8 mouse cellular contexts compared by ENCODE assay signal in the genomic region with DNA sequence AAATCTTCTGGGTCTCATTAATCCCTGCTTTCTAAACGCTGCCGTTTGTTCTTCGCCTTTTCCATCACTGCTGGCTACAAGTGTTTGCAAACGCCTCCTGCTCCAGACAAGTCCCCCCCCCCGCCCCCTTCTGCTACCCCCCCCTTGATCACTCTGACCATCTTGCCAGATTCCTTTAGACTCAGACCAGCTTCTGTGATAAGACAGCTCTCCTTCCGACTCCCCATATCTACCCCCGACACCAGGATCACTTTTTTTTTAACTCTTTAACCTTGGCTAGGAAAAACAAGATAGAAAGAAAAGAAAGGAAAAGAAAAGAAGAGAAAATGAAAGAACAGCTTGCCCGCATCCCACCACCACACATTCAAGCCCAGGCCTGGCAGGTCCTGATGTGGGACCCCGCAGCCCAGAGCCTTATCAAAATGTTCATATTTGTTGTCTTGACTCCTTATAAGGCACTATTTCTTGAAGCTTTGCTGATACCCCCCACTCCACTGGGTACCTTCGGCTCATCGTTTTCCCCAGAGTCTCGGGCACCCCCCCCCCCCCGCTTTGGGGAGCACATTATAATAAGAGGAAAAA. TPM values are rescaled to one million over a fixed set of nuclear protein-coding genes. Genes with fewer than 3 reads are reported as not detected.
A peak's percentile ranks its signal among the peaks of the same experiment; 100 is the strongest.
DNase-seq lines count a peak whose midpoint lies in the region; ATAC-seq and TF ChIP-seq lines count a peak whose summit lies in the region.

No protein-coding gene starts in this region.

- peak overlapping the region; percentile 90 for H3K9ac ChIP-seq in kidney, embryonic 15.5 days
- H3K9ac ChIP-seq in hindbrain, postnatal 0 days (replicated peaks; ENCODE audit: low read length): peak overlapping the region; percentile 96
- H3K9ac ChIP-seq in midbrain, embryonic 15.5 days: peak overlapping the region; percentile 80

- no peak for TF ChIP-seq CTCF in hindbrain, postnatal 0 days (IDR thresholded peaks at IDR 0.05; ENCODE audit: low read depth)

- H3K4me3 ChIP-seq in kidney, embryonic 15.5 days (replicated peaks): peak overlapping the region; percentile 95
- peak overlapping the region; percentile 100 for H3K4me3 ChIP-seq in brown adipose tissue, adult 24 weeks (ENCODE audit: insufficient read depth, low read depth, low read length)
- H3K4me3 ChIP-seq in hindbrain, postnatal 0 days (ENCODE audit: low read length): peak overlapping the region; percentile 95
- H3K4me3 ChIP-seq in midbrain, embryonic 15.5 days: peak overlapping the region; percentile 64

- peak; percentile 27; the same call in 1 of the 2 replicates for ATAC-seq in kidney, embryonic 15.5 days (replicated peaks; ENCODE audit: low FRiP score)
- no peak for ATAC-seq in hindbrain, postnatal 0 days
- no peak for ATAC-seq in midbrain, embryonic 15.5 days (replicated peaks)

- intact Hi-C loops in left cerebral cortex, postnatal 4 days (cut with DNase I): no loop called here

- no peaks in the 10 kb centered on the region for H3K9me3 ChIP-seq in kidney, embryonic 15.5 days (replicated peaks)
- H3K9me3 ChIP-seq in hindbrain, postnatal 0 days (ENCODE audit: low read length): no peaks in the 10 kb centered on the region
- H3K9me3 ChIP-seq in midbrain, embryonic 15.5 days: no peaks in the 10 kb centered on the region

- 4% methylated on average over 13 of the region's 13 CpGs for WGBS in kidney, embryonic 15.5 days
- 5% methylated on average over 13 of the region's 13 CpGs for WGBS in hindbrain, postnatal 0 days
- 4% methylated on average over 13 of the region's 13 CpGs for WGBS in midbrain, embryonic 15.5 days

- peaks cover 30% of the 10 kb centered on the region for H3K4me1 ChIP-seq in kidney, embryonic 15.5 days
- peaks cover 10% of the 10 kb centered on the region; the same call in 1 of the 2 replicates for H3K4me1 ChIP-seq in brown adipose tissue, adult 24 weeks (ENCODE audit: control insufficient read depth, insufficient read depth, insufficient read length, low read length)
- H3K4me1 ChIP-seq in hindbrain, postnatal 0 days (ENCODE audit: insufficient read depth, low read length): peaks cover 8% of the 10 kb centered on the region; the same call in 1 of the 2 replicates
- H3K4me1 ChIP-seq in midbrain, embryonic 15.5 days: peaks cover 28% of the 10 kb centered on the region

- DNase-seq in kidney, adult 11 months: no peak
- DNase-seq in hindbrain, postnatal 0 days (ENCODE audit: low spot score): peak; percentile 19
- DNase-seq in left cerebral cortex, postnatal 4 days: no peak
- no peak for DNase-seq in right cerebral cortex, postnatal 10 days (ENCODE audit: low spot score in 2 of 2)
- DNase-seq in urinary bladder, adult 2 months (ENCODE audit: low spot score): no peak

- H3K27ac ChIP-seq in kidney, embryonic 15.5 days: peak overlapping the region; percentile 89; the same call in 1 of the 2 replicates
- peak overlapping the region; percentile 88 for H3K27ac ChIP-seq in brown adipose tissue, adult 24 weeks (replicated peaks; ENCODE audit: low read depth, low read length)
- peak overlapping the region; percentile 89; the same call in 1 of the 2 replicates for H3K27ac ChIP-seq in hindbrain, postnatal 0 days
- H3K27ac ChIP-seq in midbrain, embryonic 15.5 days: peak overlapping the region; percentile 76

- peaks cover 19% of the 10 kb centered on the region; the same call in 1 of the 2 replicates for H3K27me3 ChIP-seq in kidney, embryonic 15.5 days
- H3K27me3 ChIP-seq in hindbrain, postnatal 0 days (ENCODE audit: insufficient read depth, low read length): no peaks in the 10 kb centered on the region
- H3K27me3 ChIP-seq in midbrain, embryonic 15.5 days (replicated peaks): 0 out of 2 replicates have a peak, but pooled peaks cover 5% of the 10 kb centered on the region

- peak overlapping the region; percentile 92 for H3K4me2 ChIP-seq in kidney, embryonic 15.5 days
- peak overlapping the region; percentile 90 for H3K4me2 ChIP-seq in hindbrain, postnatal 0 days (ENCODE audit: low read depth, low read length)
- peak overlapping the region; percentile 73 for H3K4me2 ChIP-seq in midbrain, embryonic 15.5 days

- no peaks in the 10 kb centered on the region for H3K36me3 ChIP-seq in kidney, embryonic 15.5 days
- H3K36me3 ChIP-seq in hindbrain, postnatal 0 days (ENCODE audit: insufficient read depth, low read length): no peaks in the 10 kb centered on the region
- no peaks in the 10 kb centered on the region for H3K36me3 ChIP-seq in midbrain, embryonic 15.5 days (replicated peaks)

RNA-seq across cellular contexts. Expression of a gene that starts 1.0 kb away (rescaled TPM):
- 19.6 and 19.9 TPM in 2 replicates for polyA plus RNA-seq in kidney, embryonic 15.5 days (2015; fragmentation: Nextera tagmentation; extraction: Ambion mirVana)
- 15.1 and 18.4 TPM in 2 replicates for polyA plus RNA-seq in brown adipose tissue, adult 24 weeks (2012; ENCODE audit: insufficient read depth, insufficient read length, missing spikeins)
- 21.8 and 25.0 TPM in 2 replicates for total RNA-seq in hindbrain, postnatal 0 days (2014; rRNA removed)
- polyA plus RNA-seq in hindbrain, postnatal 0 days (2015; fragmentation: Nextera tagmentation; extraction: Ambion mirVana): 12.5 and 12.8 TPM in 2 replicates
- polyA plus RNA-seq in midbrain, embryonic 15.5 days (2015; fragmentation: Nextera tagmentation; extraction: Ambion mirVana): 20.4 and 20.5 TPM in 2 replicates
- total RNA-seq in left cerebral cortex, postnatal 4 days (2021): 10 to 100 TPM in 1 of 2 experiments, 1 to 10 TPM in 1; 9.6 to 11.8 TPM
- polyA plus RNA-seq in urinary bladder, adult 2 months (2012; rRNA removed): 18.1 and 21.5 TPM in 2 replicates

RNA-seq across cellular contexts. Expression of a gene that starts 9.6 kb away (rescaled TPM):
- polyA plus RNA-seq in kidney, embryonic 15.5 days (2015; fragmentation: Nextera tagmentation; extraction: Ambion mirVana): 3.1 and 3.7 TPM in 2 replicates
- polyA plus RNA-seq in brown adipose tissue, adult 24 weeks (2012; ENCODE audit: insufficient read depth, insufficient read length, missing spikeins): 18.9 and 34.2 TPM in 2 replicates
- 4.1 and 5.5 TPM in 2 replicates for total RNA-seq in hindbrain, postnatal 0 days (2014; rRNA removed)
- 2.5 and 3.3 TPM in 2 replicates for polyA plus RNA-seq in hindbrain, postnatal 0 days (2015; fragmentation: Nextera tagmentation; extraction: Ambion mirVana)
- 1.7 and 2.3 TPM in 2 replicates for polyA plus RNA-seq in midbrain, embryonic 15.5 days (2015; fragmentation: Nextera tagmentation; extraction: Ambion mirVana)
- total RNA-seq in left cerebral cortex, postnatal 4 days (2021): 1 to 10 TPM in 1 of 2 experiments, under 1 TPM in 1; 0.98 to 1.2 TPM
- 9.0 and 11.4 TPM in 2 replicates for polyA plus RNA-seq in urinary bladder, adult 2 months (2012; rRNA removed)
